Mouse (Mus musculus) liver, embryonic 14.5 days (tissue): ENCODE data around the gene Zfp652.

ENCODE experiments used
- CTCF ChIP-seq: IDR thresholded peaks from 2 replicates; pipeline ENCODE4 v1.5.1; 2016; ENCODE audit warnings: antibody characterized with exemption, low read depth, control low read depth
- EP300 ChIP-seq: IDR thresholded peaks from 2 replicates; pipeline ENCODE4 v1.6.1; 2016; ENCODE audit warnings: antibody characterized with exemption, low read depth

- no peak for TF ChIP-seq CTCF
- no peak for TF ChIP-seq EP300
Observed at GRCm38 (mm10) chr11:95768244-95768643, 55.8 kb downstream of the Zfp652 start.
